Mouse (Mus musculus): Measurements from ENCODE around the gene Drd5. TPM values are rescaled to one million over a fixed set of nuclear protein-coding genes. Genes with fewer than 3 reads are reported as not detected.

The Drd5 gene
- not detected for total RNA-seq (2021)
- long read RNA-seq, experiment 1, result 0 reads
- long read RNA-seq, experiment 2, result 0 reads

GRCm38 (mm10) chr5:38318966-38319786 is at the start of gene Drd5:
Drd5 (plus strand) TSS chr5:38319367.
- no peak for DNase-seq
- intact Hi-C loops (cut with DNase I), result no loop called here

GRCm38 (mm10) chr5:38270942-38271341 is 48.2 kb upstream of the Drd5 start:
- intact Hi-C loops (cut with DNase I), result no loop called here
- no peak for DNase-seq

DNA sequence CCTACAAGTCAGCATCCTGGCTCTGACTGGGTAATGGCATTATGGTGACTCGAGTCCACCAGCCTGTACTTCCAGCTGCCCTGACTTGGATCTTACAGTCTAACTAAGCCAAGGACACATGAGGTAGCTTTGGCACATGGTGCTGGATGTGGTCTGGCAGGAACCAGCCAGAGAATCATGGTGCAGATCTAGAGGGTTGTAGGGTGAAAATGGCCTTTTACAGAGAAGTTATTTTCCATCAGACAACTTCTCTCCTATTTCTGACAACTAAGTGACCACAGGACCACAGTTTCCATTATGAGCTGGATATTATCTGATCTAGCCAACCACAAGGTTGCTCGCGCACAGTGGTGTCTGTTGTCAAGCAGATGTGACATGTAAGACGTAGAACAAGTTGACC is 45.3 kb upstream of the Drd5 start:
- no peak for DNase-seq
- intact Hi-C loops (cut with DNase I), result no loop called here

- intact Hi-C loops (cut with DNase I), result no loop called here
- DNase-seq, result no peak
Measured at GRCm38 (mm10) chr5:38275771-38276170, 43.4 kb upstream of the Drd5 start, which contains the start of gene Otop1. Otop1 (plus strand) TSS chr5:38275972.

DNA sequence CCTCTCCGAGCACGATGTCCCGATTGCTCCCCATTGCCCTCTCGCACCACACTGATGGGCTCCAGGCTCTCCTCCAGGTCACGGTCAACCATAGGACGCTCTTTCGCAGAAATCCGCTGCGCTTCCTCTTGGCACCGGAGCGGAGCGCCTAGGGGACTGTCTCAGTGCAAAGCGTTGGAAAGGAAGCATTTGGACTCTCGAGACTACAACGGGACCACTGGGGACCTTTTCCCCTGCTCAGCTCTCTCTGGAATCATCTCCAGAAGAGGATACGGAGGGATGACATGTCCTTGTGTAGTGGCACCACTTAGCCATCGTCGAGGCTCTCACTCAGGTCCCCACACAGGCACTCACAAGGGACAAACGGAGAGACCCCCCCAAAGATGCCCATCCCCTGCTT is 42.7 kb upstream of the Drd5 start:
- intact Hi-C loops (cut with DNase I), result no loop called here
- DNase-seq, result no peak

DNA sequence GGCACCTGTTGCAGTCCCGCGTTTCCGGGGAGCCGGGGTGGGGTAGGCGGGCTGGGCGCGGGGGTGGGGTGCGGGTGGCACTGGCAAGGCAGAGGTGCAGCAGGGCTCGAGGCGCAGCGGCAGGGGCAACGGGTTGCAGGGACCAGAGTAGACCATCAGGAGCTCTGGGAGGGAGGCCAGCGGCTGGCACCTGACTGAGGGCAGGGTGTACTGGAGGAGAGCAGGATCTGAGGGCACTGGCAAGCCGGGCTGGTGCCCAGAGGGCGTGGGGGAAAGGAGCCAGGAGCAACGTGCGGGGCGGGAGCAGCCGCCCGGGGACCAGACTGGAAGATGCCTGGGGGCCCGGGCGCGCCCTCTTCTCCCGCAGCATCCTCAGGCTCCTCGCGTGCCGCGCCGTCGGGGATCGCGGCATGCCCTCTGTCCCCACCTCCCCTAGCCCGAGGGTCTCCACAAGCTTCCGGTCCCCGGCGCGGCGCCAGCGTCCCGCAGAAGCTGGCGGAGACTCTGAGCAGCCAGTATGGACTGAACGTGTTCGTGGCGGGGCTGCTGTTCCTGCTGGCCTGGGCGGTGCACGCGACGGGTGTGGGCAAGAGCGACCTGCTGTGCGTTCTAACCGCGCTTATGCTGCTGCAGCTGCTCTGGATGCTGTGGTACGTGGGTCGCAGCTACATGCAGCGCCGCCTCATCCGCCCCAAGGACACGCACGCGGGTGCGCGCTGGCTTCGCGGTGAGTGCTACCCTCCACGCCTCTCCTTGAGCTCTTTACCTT is 41.9 kb upstream of the Drd5 start:
- no peak for DNase-seq

GRCm38 (mm10) chr5:38277936-38278600 is 41.1 kb upstream of the Drd5 start:
- intact Hi-C loops (cut with DNase I), result no loop called here
- no peak for DNase-seq

More for the DNA sequence above, 41.9 kb upstream of the Drd5 start:
- intact Hi-C loops (cut with DNase I), result no loop called here

GRCm38 (mm10) chr5:38280075-38280474 is 39.1 kb upstream of the Drd5 start:
- DNase-seq, result no peak
- intact Hi-C loops (cut with DNase I), result no loop called here

DNA sequence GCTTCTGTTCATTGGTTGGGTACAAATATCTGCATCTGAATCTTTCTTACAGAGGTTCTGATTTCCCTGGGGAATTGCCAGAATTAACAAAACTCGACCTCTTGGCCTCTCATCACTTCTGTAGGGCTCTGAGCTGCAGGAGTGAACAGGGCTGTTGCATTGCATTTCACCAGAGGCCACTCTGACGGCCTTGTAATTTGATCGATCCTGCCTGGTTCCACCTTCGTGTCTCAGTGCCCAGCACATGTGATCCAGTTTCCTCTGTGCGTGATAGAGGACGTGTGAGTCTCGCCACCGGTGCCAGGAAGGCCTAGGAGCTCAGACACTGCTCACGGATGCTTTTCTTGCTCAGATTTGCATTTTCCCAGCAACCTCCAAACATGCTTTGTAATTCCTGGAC is 33.4 kb upstream of the Drd5 start:
- intact Hi-C loops (cut with DNase I), result no loop called here
- no peak for DNase-seq

DNA sequence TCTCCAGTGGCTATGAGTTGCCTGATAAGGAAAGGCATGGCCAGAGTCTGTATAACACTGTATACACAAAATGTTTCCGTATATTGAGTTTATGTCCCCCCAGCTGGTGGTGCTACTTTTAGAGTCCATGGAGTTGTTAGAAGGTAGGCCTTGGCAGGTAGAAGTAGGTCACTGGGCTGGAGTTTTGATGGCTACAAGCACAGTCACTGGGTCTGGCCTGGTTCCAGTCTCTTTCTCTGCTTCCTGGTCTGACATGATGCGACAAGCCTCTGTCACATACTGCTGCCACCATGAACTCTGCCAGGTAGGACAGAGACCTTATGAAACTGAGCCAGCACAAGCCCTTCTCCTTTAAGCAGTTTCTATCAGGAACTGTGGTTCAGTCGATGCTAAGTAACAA is 30.7 kb upstream of the Drd5 start:
- intact Hi-C loops (cut with DNase I), result no loop called here
- DNase-seq, result no peak

- intact Hi-C loops (cut with DNase I), result no loop called here
Measured at GRCm38 (mm10) chr5:38301761-38302411, 17.3 kb upstream of the Drd5 start.

DNA sequence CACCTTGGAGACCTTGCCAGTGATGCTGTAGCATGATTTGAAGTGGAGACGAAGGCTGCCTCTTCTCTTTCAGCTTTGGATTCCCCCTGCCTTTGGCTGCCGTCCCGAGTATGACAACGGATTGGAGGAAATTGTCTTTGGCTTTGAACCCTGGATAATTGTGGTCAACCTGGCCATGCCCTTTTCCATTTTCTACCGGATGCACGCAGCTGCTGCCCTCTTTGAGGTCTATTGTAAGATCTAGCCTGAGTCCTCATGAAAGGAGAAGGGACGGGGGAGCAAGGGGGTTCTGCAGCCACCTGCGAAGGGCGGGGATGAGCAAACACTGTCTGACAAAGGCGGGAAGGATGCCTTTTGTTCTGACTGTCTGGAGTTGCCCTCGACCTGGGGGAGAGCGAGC is 16.5 kb upstream of the Drd5 start:
- no peak for DNase-seq
- intact Hi-C loops (cut with DNase I), result no loop called here

More at GRCm38 (mm10) chr5:38301761-38302411, 17.3 kb upstream of the Drd5 start:
- DNase-seq, result no peak

DNA sequence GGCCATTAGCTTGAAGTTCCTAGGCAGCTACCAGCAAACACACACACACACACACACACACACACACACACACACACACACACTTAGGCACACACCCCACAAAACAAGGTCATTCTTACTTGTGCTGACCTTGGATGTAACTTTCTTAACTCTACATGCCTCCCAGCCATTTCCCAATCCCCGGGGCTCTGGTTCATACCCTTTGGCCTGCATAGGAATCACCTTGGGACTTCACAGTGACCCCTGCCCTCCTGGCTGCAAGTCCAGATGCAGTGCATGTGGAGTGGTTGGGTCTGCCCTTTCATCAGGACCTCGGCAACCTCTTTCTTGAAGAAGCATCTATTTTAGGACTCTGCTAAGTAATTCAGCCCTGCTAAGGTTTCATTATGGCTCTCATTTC is 13.9 kb upstream of the Drd5 start:
- DNase-seq, result no peak
- intact Hi-C loops (cut with DNase I), result loop anchor here (5.0 kb wide), 1 partner anchor 282 kb away; no protein-coding TSS in a partner anchor

GRCm38 (mm10) chr5:38307255-38308101 is 11.7 kb upstream of the Drd5 start:
- DNase-seq, result peak; percentile 91 to 94
- intact Hi-C loops (cut with DNase I), result loop anchor here (2.0 to 5.0 kb wide), 4 partner anchors 161 to 325 kb away; no protein-coding TSS in a partner anchor

DNA sequence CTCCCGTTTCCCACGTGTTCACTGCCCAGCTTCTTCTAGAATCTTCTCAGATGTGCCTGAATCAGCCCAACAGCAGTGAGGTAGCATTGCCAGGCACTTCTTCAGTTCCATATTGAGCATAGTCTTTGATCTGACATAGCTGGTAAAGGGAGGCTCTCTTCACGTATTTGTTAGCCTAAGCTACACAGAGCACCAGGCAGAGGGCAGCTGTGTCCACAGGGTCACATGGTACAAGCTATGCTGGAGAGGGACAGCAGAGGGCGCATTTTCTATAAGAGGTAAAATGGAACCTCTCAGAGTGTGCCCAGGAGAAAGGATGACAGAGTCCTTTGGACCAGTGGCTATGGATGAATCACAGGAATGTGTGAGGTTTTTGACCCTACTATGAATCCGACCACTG is 10.3 kb upstream of the Drd5 start:
- DNase-seq, result peak; percentile 29 to 56
- intact Hi-C loops (cut with DNase I), result loop anchor here (5.0 kb wide), 1 partner anchor 278 kb away; no protein-coding TSS in a partner anchor

DNA sequence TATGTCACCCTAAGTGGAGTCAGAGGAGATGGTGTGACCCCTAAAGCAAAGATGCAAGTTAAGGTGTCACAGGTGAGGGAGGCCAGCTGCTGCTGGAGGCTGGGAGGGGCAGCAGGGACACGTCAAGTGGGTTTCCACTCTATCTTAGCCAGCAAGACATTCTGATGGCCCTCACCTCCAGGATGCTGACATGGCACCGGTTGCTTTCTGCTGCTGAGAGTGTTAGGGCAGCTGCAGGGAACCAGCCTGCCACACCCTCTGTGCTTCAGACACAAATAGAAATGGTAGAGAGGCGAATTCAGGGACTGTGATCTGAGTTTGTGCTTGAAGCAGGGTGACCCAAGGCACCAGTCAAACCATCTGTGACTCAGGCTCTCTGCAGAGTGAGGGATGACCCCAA is 9.4 kb upstream of the Drd5 start:
- DNase-seq, result no peak
- intact Hi-C loops (cut with DNase I), result loop anchor here (5.0 kb wide), 1 partner anchor 278 kb away; no protein-coding TSS in a partner anchor

- intact Hi-C loops (cut with DNase I), result no loop called here
- DNase-seq, result no peak
Measured at GRCm38 (mm10) chr5:38333381-38333780, 14.2 kb downstream of the Drd5 start.

GRCm38 (mm10) chr5:38334582-38334981 is 15.4 kb downstream of the Drd5 start:
- DNase-seq, result no peak
- intact Hi-C loops (cut with DNase I), result no loop called here

GRCm38 (mm10) chr5:38343101-38343500 is 23.9 kb downstream of the Drd5 start:
- no peak for DNase-seq
- intact Hi-C loops (cut with DNase I), result no loop called here
